Mouse (Mus musculus) thymus, postnatal 36 days (tissue): ENCODE measurements at regions not wholly inside any gene's neighbourhood (a gene's known extent, or its start where the extent isn't known, plus 50 kb on each side); places are given as distances from the start of the nearest gene placed in this dataset.
"Not testable (repeated sequence)": the region's sequence is repeated elsewhere in the genome, so short reads cannot be mapped to it uniquely, and the experiment has no call there.

Experiments used
- DNase-seq, 2 experiments: peaks; one replicate each; pipeline ENCODE4 v3.0.0; 2022; ENCODE audit warnings: mixed read lengths in 2 of 2

- no peak for DNase-seq
Measured at GRCm38 (mm10) chrX:93888480-93888879, 56.5 kb upstream of the Pdk3 start.

- no peak for DNase-seq
Measured at GRCm38 (mm10) chrX:93888966-93889365, 57.0 kb upstream of the Pdk3 start.

GRCm38 (mm10) chrX:93889394-93890042, 57.5 kb upstream of the Pdk3 start:
- DNase-seq: peak; percentile 38 to 49

GRCm38 (mm10) chrX:93896838-93897820, 65.1 kb upstream of the Pdk3 start:
- DNase-seq: no peak

- DNase-seq: no peak
Measured at GRCm38 (mm10) chrX:93903209-93903608, 65.2 kb upstream of the AU015836 start.

- no peak for DNase-seq
Measured at GRCm38 (mm10) chrX:93905531-93905930, 62.9 kb upstream of the AU015836 start.

- DNase-seq: peak; percentile 14 to 20
Measured at GRCm38 (mm10) chrX:93911087-93911840, 57.2 kb upstream of the AU015836 start.

GRCm38 (mm10) chrX:93915548-93915947, 52.9 kb upstream of the AU015836 start:
- no peak for DNase-seq

GRCm38 (mm10) chrX:93917367-93917766, 51.1 kb upstream of the AU015836 start:
- DNase-seq: not testable (repeated sequence)
